30 mouse cellular contexts compared by ENCODE assay signal in the genomic region with DNA sequence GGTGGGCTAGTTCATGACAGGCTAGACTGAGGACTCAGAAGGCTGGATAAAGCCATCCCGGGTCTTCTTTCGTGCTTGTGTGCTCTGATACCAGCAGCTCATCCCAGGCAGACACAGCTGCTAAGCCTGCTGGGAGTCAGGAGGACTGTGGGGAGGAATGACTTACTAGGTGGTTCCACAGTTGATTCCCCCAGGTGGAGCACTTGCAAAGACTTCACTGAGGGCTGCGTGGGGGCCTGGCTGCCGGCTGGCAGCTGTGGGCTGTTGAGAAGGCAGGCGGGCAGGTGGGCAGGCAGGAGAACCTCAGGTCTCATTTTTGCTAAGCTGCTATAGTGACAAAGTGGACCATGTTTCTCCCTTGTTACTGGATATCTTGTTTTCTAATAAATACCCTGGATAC. TPM values are rescaled to one million over a fixed set of nuclear protein-coding genes. Genes with fewer than 3 reads are reported as not detected.
DNase-seq lines count a peak whose midpoint lies in the region; ATAC-seq lines count a peak whose summit lies in the region.
"Had no signal": no experiment of that assay in that cellular context is flagged by ENCODE, and none has a peak within 500 bp of the region (broad histone marks: within the 10 kb centered on the region; RNA-seq: fewer than 3 reads in every experiment).

No protein-coding gene starts in this region.

- intact Hi-C loops in heart, postnatal 10 days (cut with DNase I) = no loop called here

- H3K36me3 ChIP-seq in heart, embryonic 10.5 days = no peaks in the 10 kb centered on the region
- H3K36me3 ChIP-seq: embryonic facial prominence, embryonic 12.5 days; embryonic facial prominence, embryonic 15.5 days; heart, embryonic 15.5 days had no signal

- H3K27ac ChIP-seq in heart, embryonic 10.5 days = no peak overlapping the region
- H3K27ac ChIP-seq: embryonic facial prominence, embryonic 12.5 days; embryonic facial prominence, embryonic 15.5 days; heart, adult 2 months; heart, embryonic 15.5 days; hindbrain, embryonic 14.5 days; hindbrain, postnatal 0 days had no signal

- no peaks in the 10 kb centered on the region for H3K9me3 ChIP-seq in heart, embryonic 10.5 days
- H3K9me3 ChIP-seq: embryonic facial prominence, embryonic 12.5 days; embryonic facial prominence, embryonic 15.5 days; heart, embryonic 15.5 days had no signal

- no peaks in the 10 kb centered on the region for H3K27me3 ChIP-seq in heart, embryonic 10.5 days (ENCODE audit: insufficient read depth, poor library complexity, severe bottlenecking)
- H3K27me3 ChIP-seq: embryonic facial prominence, embryonic 12.5 days; embryonic facial prominence, embryonic 15.5 days; heart, embryonic 15.5 days had no signal

- H3K4me1 ChIP-seq in heart, embryonic 10.5 days = no peaks in the 10 kb centered on the region
- H3K4me1 ChIP-seq: embryonic facial prominence, embryonic 12.5 days; embryonic facial prominence, embryonic 15.5 days; heart, embryonic 15.5 days had no signal

- peak; percentile 62 for ATAC-seq in frontal cortex, adult (ENCODE audit: low TSS enrichment)
- ATAC-seq: activated CD4-positive, CD25-positive, alpha-beta regulatory T cell, adult 4 months; forebrain, embryonic 14.5 days; forebrain, postnatal 0 days; hindbrain, postnatal 0 days; inflammation-experienced regulatory T-cells, adult 6 months; intestine, embryonic 16.5 days had no signal

- H3K4me3 ChIP-seq in heart, embryonic 10.5 days = no peak overlapping the region
- H3K4me3 ChIP-seq: embryonic facial prominence, embryonic 12.5 days; embryonic facial prominence, embryonic 15.5 days; heart, adult 2 months; heart, embryonic 15.5 days had no signal

- 85% methylated on average over 5 of the region's 5 CpGs for WGBS in heart, embryonic 10.5 days

- no peak for DNase-seq in frontal cortex, postnatal 14 days (ENCODE audit: low spot score in 2 of 2)
- peak; percentile 73 for DNase-seq in heart, embryonic 10.5 days (ENCODE audit: low spot score)
- DNase-seq in heart, postnatal 10 days = no peak
- DNase-seq in testis, postnatal 10 days (ENCODE audit: low spot score) = peak; percentile 31
- DNase-seq in testis, postnatal 14 days (ENCODE audit: low spot score) = no peak
- DNase-seq: adrenal gland, adult 8-10 months; adrenal gland, postnatal 25 days; cerebellum, adult 11 months; cerebellum, adult 2 months; cerebellum, adult 9-11 months; cerebellum, postnatal 25 days; forebrain, postnatal 0 days; gastrocnemius, postnatal 25 days; heart, postnatal 14 days; heart, postnatal 4 days had no signal

RNA-seq across cellular contexts. Expression of a gene that starts 31.3 kb away (rescaled TPM):
- polyA plus RNA-seq in heart, embryonic 10.5 days (2016; fragmentation: Nextera tagmentation; extraction: Ambion mirVana) = 0.06 TPM in 1 of 2 replicates, not detected in the other
- total RNA-seq in heart, postnatal 10 days (2021) = not detected
- total RNA-seq: adrenal gland, postnatal 25 days; common myeloid progenitor, adult 5-6 weeks; forebrain, postnatal 0 days; gastrocnemius, adult 18-20 months; gastrocnemius, postnatal 25 days; heart, adult 2 months; heart, postnatal 14 days; heart, postnatal 4 days; hindbrain, postnatal 0 days had no signal
- polyA plus RNA-seq: cerebellum, adult 2 months; forebrain, embryonic 11.5 days had no signal

RNA-seq across cellular contexts. Expression of a gene that starts 31.4 kb away (rescaled TPM):
- 0.98 TPM in 1 of 2 replicates, not detected in the other for polyA plus RNA-seq in heart, embryonic 10.5 days (2016; fragmentation: Nextera tagmentation; extraction: Ambion mirVana)
- total RNA-seq in heart, postnatal 10 days (2021) = under 1 TPM; 0.17 to 0.31 TPM
- total RNA-seq: adrenal gland, postnatal 25 days; forebrain, postnatal 0 days; gastrocnemius, postnatal 25 days; heart, adult 2 months had no signal
- polyA plus RNA-seq: embryonic facial prominence, embryonic 12.5 days; embryonic facial prominence, embryonic 15.5 days; forebrain, embryonic 11.5 days; forebrain, embryonic 14.5 days; heart, embryonic 15.5 days; hindbrain, embryonic 11.5 days had no signal

RNA-seq across cellular contexts. Expression of a gene that starts 44.0 kb away (rescaled TPM):
- polyA plus RNA-seq in heart, embryonic 10.5 days (2016; fragmentation: Nextera tagmentation; extraction: Ambion mirVana) = 57.3 and 133 TPM in 2 replicates
- 10 to 100 TPM; 22.9 to 24.2 TPM for total RNA-seq in heart, postnatal 10 days (2021)

RNA-seq across cellular contexts. Expression of a gene that starts 44.6 kb away (rescaled TPM):
- 31.7 and 37.8 TPM in 2 replicates for polyA plus RNA-seq in heart, embryonic 10.5 days (2016; fragmentation: Nextera tagmentation; extraction: Ambion mirVana)
- total RNA-seq in heart, postnatal 10 days (2021) = 10 to 100 TPM; 20.5 to 23.8 TPM

Comparison
In these comparisons a context has a peak if more than half of its experiments do, and no peak if none do; other contexts are left out.
1. DNase-seq: peak in heart, embryonic 10.5 days (single experiment) and testis, postnatal 10 days (single experiment); none in frontal cortex, postnatal 14 days (0 of 2), heart, postnatal 10 days (0 of 2) and testis, postnatal 14 days (single experiment).